In the genomic region with DNA sequence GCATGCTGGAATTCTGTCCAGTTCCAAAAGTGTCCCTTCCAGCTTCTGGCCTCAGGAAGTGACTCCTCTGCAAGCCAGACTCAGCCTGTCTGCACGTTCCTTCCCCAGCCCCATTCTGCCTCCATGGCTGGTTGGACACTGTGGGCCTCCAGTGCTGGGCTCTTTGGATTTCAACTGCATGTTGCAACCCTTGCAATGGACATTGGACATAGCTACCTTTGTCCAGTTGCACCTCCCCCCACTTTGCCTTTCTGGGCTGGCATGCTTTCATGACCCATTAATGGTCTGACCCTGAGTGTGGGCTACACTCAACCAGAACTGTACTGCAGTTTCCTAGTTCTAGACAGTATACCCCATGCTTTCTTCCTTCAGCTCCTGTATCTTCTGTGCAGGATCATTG, we compare ENCODE assay signal across 20 mouse cellular contexts. TPM values are rescaled to one million over a fixed set of nuclear protein-coding genes. Genes with fewer than 3 reads are reported as not detected.
A peak's percentile ranks its signal among the peaks of the same experiment; 100 is the strongest.
DNase-seq lines count a peak whose midpoint lies in the region; ATAC-seq and TF ChIP-seq lines count a peak whose summit lies in the region.
"Had no signal": no experiment of that assay in that cellular context is flagged by ENCODE, and none has a peak within 500 bp of the region (broad histone marks: within the 10 kb centered on the region; RNA-seq: fewer than 3 reads in every experiment).

No protein-coding gene starts in this region.

- WGBS in lung, postnatal 0 days: 53% methylated on average over 1 of the region's 1 CpGs
- WGBS in kidney, embryonic 15.5 days: 48% methylated on average over 1 of the region's 1 CpGs
- 57% methylated on average over 1 of the region's 1 CpGs for WGBS in liver, postnatal 0 days (ENCODE audit: insufficient replicate concordance)

- no peak for TF ChIP-seq EP300 in lung, postnatal 0 days (IDR thresholded peaks at IDR 0.05)
- peak; percentile 52; the same call in 1 of the 2 replicates for TF ChIP-seq EP300 in liver, postnatal 0 days (IDR thresholded peaks at IDR 0.05; ENCODE audit: low read depth)

- no peak overlapping the region for H3K4me3 ChIP-seq in lung, postnatal 0 days (ENCODE audit: low read depth, low read length)
- no peak overlapping the region for H3K4me3 ChIP-seq in kidney, embryonic 15.5 days (replicated peaks)
- no peak overlapping the region for H3K4me3 ChIP-seq in liver, postnatal 0 days (ENCODE audit: low read depth, low read length)
- no peak overlapping the region for H3K4me3 ChIP-seq in left cerebral cortex, adult 2 months
- H3K4me3 ChIP-seq: embryonic facial prominence, embryonic 13.5 days; layer of hippocampus, adult 2 months; lung, embryonic 15.5 days; megakaryocyte, embryonic 14.5 days had no signal

- DNase-seq in lung, postnatal 0 days (ENCODE audit: low spot score): no peak
- DNase-seq in lung, postnatal 25 days (ENCODE audit: low spot score): no peak
- DNase-seq in liver: peak; percentile 55
- peak; percentile 74 for DNase-seq in liver, postnatal 0 days
- DNase-seq in left cerebral cortex, adult 18-20 months (ENCODE audit: low spot score in 2 of 2): no peak
- no peak for DNase-seq in ovary, adult 18-20 months (ENCODE audit: low spot score)
- no peak for DNase-seq in left cerebral cortex, adult 2 months (ENCODE audit: extremely low spot score in 1 of 2, low spot score in 2 of 2)
- DNase-seq: cerebellum, adult 9-10 months; gastrocnemius, postnatal 10 days; heart, adult 18-20 months; thymus, postnatal 36 days had no signal

- H3K4me1 ChIP-seq in lung, postnatal 0 days (ENCODE audit: insufficient read depth, low read depth, low read length): peaks cover 3% of the 10 kb centered on the region; the same call in 1 of the 2 replicates
- peaks cover 6% of the 10 kb centered on the region; the same call in 1 of the 2 replicates for H3K4me1 ChIP-seq in kidney, embryonic 15.5 days
- peaks cover 19% of the 10 kb centered on the region for H3K4me1 ChIP-seq in liver, postnatal 0 days (ENCODE audit: insufficient read depth)
- H3K4me1 ChIP-seq: embryonic facial prominence, embryonic 13.5 days; megakaryocyte, embryonic 14.5 days had no signal

- intact Hi-C loops in left cerebral cortex, adult 2 months (cut with DNase I): no loop called here

- H3K9me3 ChIP-seq in lung, postnatal 0 days (ENCODE audit: low read length): no peaks in the 10 kb centered on the region
- no peaks in the 10 kb centered on the region for H3K9me3 ChIP-seq in kidney, embryonic 15.5 days (replicated peaks)
- H3K9me3 ChIP-seq in liver, postnatal 0 days (ENCODE audit: low read length): no peaks in the 10 kb centered on the region
- H3K9me3 ChIP-seq: embryonic facial prominence, embryonic 13.5 days; lung, embryonic 15.5 days; megakaryocyte, embryonic 14.5 days had no signal

- H3K4me2 ChIP-seq in lung, postnatal 0 days (replicated peaks; ENCODE audit: low read depth, low read length): no peak overlapping the region
- no peak overlapping the region for H3K4me2 ChIP-seq in kidney, embryonic 15.5 days
- peak overlapping the region; percentile 46 for H3K4me2 ChIP-seq in liver, postnatal 0 days (ENCODE audit: low read depth, low read length)
- H3K4me2 ChIP-seq: embryonic facial prominence, embryonic 13.5 days; lung, embryonic 15.5 days had no signal

- peak overlapping the region; percentile 58; the same call in 1 of the 2 replicates for H3K27ac ChIP-seq in lung, postnatal 0 days (ENCODE audit: low read length)
- no peak overlapping the region for H3K27ac ChIP-seq in kidney, embryonic 15.5 days
- peak overlapping the region; percentile 92 for H3K27ac ChIP-seq in liver, postnatal 0 days (ENCODE audit: low read depth)
- H3K27ac ChIP-seq in left cerebral cortex, adult 2 months: no peak overlapping the region
- H3K27ac ChIP-seq: embryonic facial prominence, embryonic 13.5 days; layer of hippocampus, adult 2 months; lung, embryonic 15.5 days had no signal

- H3K36me3 ChIP-seq in lung, postnatal 0 days (ENCODE audit: insufficient read depth, low read length): no peaks in the 10 kb centered on the region
- H3K36me3 ChIP-seq in kidney, embryonic 15.5 days: no peaks in the 10 kb centered on the region
- no peaks in the 10 kb centered on the region for H3K36me3 ChIP-seq in liver, postnatal 0 days (replicated peaks; ENCODE audit: insufficient read depth, low read length)
- H3K36me3 ChIP-seq: embryonic facial prominence, embryonic 13.5 days; lung, embryonic 15.5 days had no signal

- ATAC-seq in lung, postnatal 0 days: no peak
- ATAC-seq in kidney, embryonic 15.5 days (replicated peaks; ENCODE audit: low FRiP score): 0 out of 2 replicates have a peak, but pooled peaks have one; percentile 44
- ATAC-seq in liver, postnatal 0 days: peak; percentile 92
- ATAC-seq: inflammation-experienced regulatory T-cells, adult 6 months had no signal

- no peaks in the 10 kb centered on the region for H3K27me3 ChIP-seq in lung, postnatal 0 days (replicated peaks; ENCODE audit: insufficient read depth, low read length)
- no peaks in the 10 kb centered on the region for H3K27me3 ChIP-seq in kidney, embryonic 15.5 days
- no peaks in the 10 kb centered on the region for H3K27me3 ChIP-seq in liver, postnatal 0 days (ENCODE audit: insufficient read depth, low read length)
- H3K27me3 ChIP-seq: embryonic facial prominence, embryonic 13.5 days; lung, embryonic 15.5 days had no signal

- TF ChIP-seq CTCF in lung, postnatal 0 days (IDR thresholded peaks at IDR 0.05): no peak
- no peak for TF ChIP-seq CTCF in liver, postnatal 0 days (IDR thresholded peaks at IDR 0.05; ENCODE audit: low read depth)
- no peak for TF ChIP-seq CTCF in left cerebral cortex, adult 2 months (IDR thresholded peaks at IDR 0.05)

- H3K9ac ChIP-seq in lung, postnatal 0 days (replicated peaks; ENCODE audit: low read depth): no peak overlapping the region
- H3K9ac ChIP-seq in kidney, embryonic 15.5 days: no peak overlapping the region
- H3K9ac ChIP-seq in liver, postnatal 0 days (replicated peaks): 0 out of 2 replicates have a peak overlapping the region, but pooled peaks have one; percentile 37
- H3K9ac ChIP-seq: embryonic facial prominence, embryonic 13.5 days; lung, embryonic 15.5 days had no signal

RNA-seq across cellular contexts. Expression of a gene that starts 38.6 kb away (rescaled TPM):
- 185 and 216 TPM in 2 replicates for polyA plus RNA-seq in lung, postnatal 0 days (2015; fragmentation: Nextera tagmentation; extraction: Ambion mirVana)
- 28.6 and 37.1 TPM in 2 replicates for polyA plus RNA-seq in kidney, embryonic 15.5 days (2015; fragmentation: Nextera tagmentation; extraction: Ambion mirVana)
- polyA plus RNA-seq in liver, postnatal 0 days (2015; fragmentation: Nextera tagmentation; extraction: Ambion mirVana): 269 and 386 TPM in 2 replicates
- 1 to 10 TPM; 7.3 to 8.0 TPM for total RNA-seq in left cerebral cortex, adult 18-20 months (2021)
- 1 to 10 TPM; 6.0 to 7.3 TPM for total RNA-seq in left cerebral cortex, adult 2 months (2021)

RNA-seq across cellular contexts. Expression of a gene that starts 47.7 kb away (rescaled TPM):
- polyA plus RNA-seq in lung, postnatal 0 days (2015; fragmentation: Nextera tagmentation; extraction: Ambion mirVana): 184 and 200 TPM in 2 replicates
- 1.5 TPM in 2 replicates for polyA plus RNA-seq in kidney, embryonic 15.5 days (2015; fragmentation: Nextera tagmentation; extraction: Ambion mirVana)
- 252 and 257 TPM in 2 replicates for polyA plus RNA-seq in liver, postnatal 0 days (2015; fragmentation: Nextera tagmentation; extraction: Ambion mirVana)
- 10 to 100 TPM; 16.6 to 16.8 TPM for total RNA-seq in left cerebral cortex, adult 18-20 months (2021)
- total RNA-seq in left cerebral cortex, adult 2 months (2021): 10 to 100 TPM; 17.4 to 18.1 TPM
- polyA plus RNA-seq: hindbrain, embryonic 11.5 days; neural tube, embryonic 11.5 days had no signal

RNA-seq across cellular contexts. Expression of a gene that starts 58.5 kb away (rescaled TPM):
- polyA plus RNA-seq in lung, postnatal 0 days (2015; fragmentation: Nextera tagmentation; extraction: Ambion mirVana): 14.4 and 15.9 TPM in 2 replicates
- polyA plus RNA-seq in kidney, embryonic 15.5 days (2015; fragmentation: Nextera tagmentation; extraction: Ambion mirVana): 11.0 and 14.0 TPM in 2 replicates
- polyA plus RNA-seq in liver, postnatal 0 days (2015; fragmentation: Nextera tagmentation; extraction: Ambion mirVana): 0.15 and 0.24 TPM in 2 replicates
- total RNA-seq in left cerebral cortex, adult 18-20 months (2021): 10 to 100 TPM; 38.1 to 38.2 TPM
- total RNA-seq in left cerebral cortex, adult 2 months (2021): 10 to 100 TPM; 41.7 to 47.6 TPM
- total RNA-seq: ES-E14 had no signal
- polyA plus RNA-seq: inflammation-experienced regulatory T-cells, adult 6 months had no signal

Comparison
In these comparisons a context has a peak if more than half of its experiments do, and no peak if none do; other contexts are left out.
1. DNase-seq: peak in liver (single experiment) and liver, postnatal 0 days (single experiment); none in lung, postnatal 0 days (single experiment), lung, postnatal 25 days (single experiment), left cerebral cortex, adult 18-20 months (0 of 2), ovary, adult 18-20 months (single experiment) and left cerebral cortex, adult 2 months (0 of 2).
2. H3K27ac ChIP-seq: peak in lung, postnatal 0 days (single experiment) and liver, postnatal 0 days (single experiment); none in kidney, embryonic 15.5 days (single experiment) and left cerebral cortex, adult 2 months (single experiment).
3. RNA of a gene that starts 47.7 kb away (polyA plus RNA-seq): 252 to 257 TPM in liver, postnatal 0 days and 184 to 200 TPM in lung, postnatal 0 days; 1.5 TPM in kidney, embryonic 15.5 days; every median in the first group is over 10 times any median in the second.